Mouse (Mus musculus) brain, embryonic 14.5 days (tissue): ENCODE measurements around the gene Gm13696.

Source experiments
- CTCF ChIP-seq: fragments of 200-500 bp; IDR thresholded peaks from 2 replicates; pipeline ENCODE4 v1.5.1; 2012; ENCODE audit warnings: inconsistent platforms, mild to moderate bottlenecking, moderate library complexity, borderline replicate concordance; ENCODE audit not compliant: insufficient read depth, insufficient read length; ENCODE audit errors: extremely low read depth
- POLR2A ChIP-seq: fragments of 200-500 bp; IDR thresholded peaks from 2 replicates; pipeline ENCODE4 v1.6.1; 2012; ENCODE audit warnings: mild to moderate bottlenecking, inconsistent platforms, borderline replicate concordance; ENCODE audit not compliant: poor library complexity, insufficient read depth, insufficient read length, severe bottlenecking; ENCODE audit errors: extremely low read depth

DNA sequence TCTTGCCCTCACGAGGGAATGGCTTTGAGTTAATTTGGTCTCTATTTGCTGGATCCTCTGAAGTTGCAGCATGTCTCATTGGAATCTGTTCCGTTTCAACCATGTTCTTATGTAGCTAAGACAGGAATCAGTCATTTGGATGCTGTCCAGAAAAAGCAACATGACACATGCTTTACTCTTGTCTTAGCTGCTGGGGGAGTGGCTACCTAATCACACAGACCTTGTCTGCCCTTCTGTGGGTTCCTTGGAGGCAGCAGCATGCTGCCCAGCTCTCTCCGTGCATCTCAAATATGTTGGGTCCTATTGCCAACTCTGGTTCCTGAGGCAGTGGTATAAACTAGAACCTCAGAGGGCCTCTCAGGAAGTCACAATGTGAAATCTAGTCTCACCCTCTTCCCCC is 45.4 kb downstream of the Gm13696 start:
- no peak for TF ChIP-seq CTCF
- TF ChIP-seq POLR2A, result no peak
